Mouse (Mus musculus): ENCODE measurements around the gene Pbsn. TPM values are rescaled to one million over a fixed set of nuclear protein-coding genes. Genes with fewer than 3 reads are reported as not detected.
"Not testable (repeated sequence)": the region's sequence is repeated elsewhere in the genome, so short reads cannot be mapped to it uniquely, and the experiment has no call there.

Gene Pbsn
- polyA plus RNA-seq (2012; rRNA removed): not detected in 2 replicates

DNA sequence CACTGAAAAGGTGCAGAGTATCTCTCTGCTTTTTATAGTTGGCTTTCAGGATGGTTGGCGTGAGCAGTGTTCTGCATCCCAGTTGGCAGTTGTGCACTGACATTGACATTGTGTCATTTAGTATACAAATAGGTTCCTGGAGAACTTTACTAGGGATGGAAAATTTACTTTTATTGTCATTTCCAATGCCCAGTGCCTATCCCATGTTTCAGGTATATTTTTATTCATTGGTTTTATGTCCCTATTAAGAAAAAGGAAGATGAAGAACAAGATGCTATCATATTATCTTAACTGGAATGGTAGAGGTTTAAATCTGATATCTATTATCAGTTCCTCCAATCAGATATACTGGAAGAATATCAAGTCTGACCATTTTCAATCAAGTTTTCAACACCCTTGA lies at the start of gene Pbsn:
TSS of gene Pbsn (minus strand) at position 101 of the 400 bp plus-strand sequence.
- TF ChIP-seq CTCF (IDR thresholded peaks at IDR 0.05; ENCODE audit: control insufficient read depth, insufficient read depth, insufficient replicate concordance, low read depth, low read length): no peak
- no peak for TF ChIP-seq POLR2A (IDR thresholded peaks at IDR 0.05; ENCODE audit: control insufficient read depth, low read depth, low read length)
- Histone ChIP-seq H3K36me3 (ENCODE audit: control insufficient read depth, insufficient read depth, low read length) (no peaks in the 10 kb centered on the region), H3K4me3 (ENCODE audit: control insufficient read depth, low read depth, low read length) (no peak within 1 kb of the TSS), H3K27me3 (ENCODE audit: control insufficient read depth, insufficient read depth, low read length) (no peaks in the 10 kb centered on the region), H3K27ac (ENCODE audit: control insufficient read depth, insufficient read depth, low read depth, low read length) (no peak within 1 kb of the TSS), H3K4me1 (ENCODE audit: control insufficient read depth, insufficient read depth, low read length) (no peaks in the 10 kb centered on the region)

DNA sequence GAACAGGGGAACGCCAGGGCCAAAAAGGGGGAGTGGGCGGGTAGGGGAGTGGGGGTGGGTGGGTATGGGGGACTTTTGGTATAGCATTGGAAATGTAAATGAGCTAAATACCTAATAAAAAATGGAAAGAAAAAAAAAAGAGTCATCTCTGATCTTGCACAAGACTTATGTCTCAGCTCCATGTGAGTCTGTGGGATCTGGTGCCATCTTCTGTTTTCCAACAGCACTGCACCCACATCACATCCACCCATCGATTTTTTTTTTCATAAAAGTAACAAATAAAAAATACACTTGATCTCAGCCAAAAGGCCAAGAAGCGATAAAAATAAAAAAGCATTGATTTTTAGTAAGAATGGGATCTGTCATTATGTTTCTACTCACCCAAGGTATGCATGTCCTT lies 26.6 kb upstream of the Pbsn start:
- not testable (repeated sequence) for H3K27me3 ChIP-seq (ENCODE audit: control insufficient read depth, insufficient read depth, low read length); H3K4me1 ChIP-seq (ENCODE audit: control insufficient read depth, insufficient read depth, low read length); H3K4me3 ChIP-seq (ENCODE audit: control insufficient read depth, low read depth, low read length); H3K36me3 ChIP-seq (ENCODE audit: control insufficient read depth, insufficient read depth, low read length); H3K27ac ChIP-seq (ENCODE audit: control insufficient read depth, insufficient read depth, low read depth, low read length)

DNA sequence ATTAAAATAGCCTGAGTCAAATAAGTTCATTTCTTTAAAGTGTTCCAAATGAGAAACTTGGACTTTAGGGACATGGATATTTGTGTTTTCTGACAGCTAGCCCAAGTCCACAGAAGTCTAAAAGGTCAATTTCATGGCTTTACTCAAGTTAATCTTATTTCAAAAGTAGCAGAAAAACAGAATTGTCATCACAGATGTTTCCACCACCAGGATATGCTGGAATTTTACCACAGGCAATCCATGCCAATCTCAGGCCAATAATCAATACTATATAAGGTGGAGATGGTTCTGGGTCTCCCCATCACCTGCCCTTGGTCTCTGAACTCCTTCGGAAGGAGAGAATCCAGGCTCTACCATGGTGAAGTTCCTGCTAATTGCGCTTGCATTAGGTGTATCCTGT lies 11.0 kb upstream of the Pbsn start, which contains the start of gene Gm14744:
TSS of gene Gm14744 (plus strand) at position 301 of the 400 bp plus-strand sequence.
- not testable (repeated sequence) for H3K27me3 ChIP-seq (ENCODE audit: control insufficient read depth, insufficient read depth, low read length); H3K27ac ChIP-seq (ENCODE audit: control insufficient read depth, insufficient read depth, low read depth, low read length); H3K36me3 ChIP-seq (ENCODE audit: control insufficient read depth, insufficient read depth, low read length); H3K4me1 ChIP-seq (ENCODE audit: control insufficient read depth, insufficient read depth, low read length); H3K4me3 ChIP-seq (ENCODE audit: control insufficient read depth, low read depth, low read length)

DNA sequence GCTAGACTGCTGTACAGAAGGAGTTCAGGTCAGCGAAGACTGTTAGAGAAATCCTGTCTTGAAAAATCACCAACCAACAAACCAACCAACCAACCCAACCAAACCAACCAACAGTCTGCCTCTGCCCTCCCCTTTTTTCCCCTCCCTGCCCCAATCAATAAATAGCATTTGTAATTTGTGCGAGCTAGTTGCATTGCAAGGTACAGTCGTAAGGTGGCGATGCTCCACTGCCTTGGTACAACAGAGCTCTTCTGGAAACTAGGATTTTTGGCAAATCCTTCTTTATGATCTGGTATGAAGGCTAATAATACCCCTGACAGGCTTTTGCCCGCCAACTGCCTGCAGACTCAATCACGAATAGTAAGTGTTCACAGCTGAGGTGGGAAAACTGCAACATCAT lies 41.4 kb downstream of the Pbsn start:
- H3K4me1 ChIP-seq (ENCODE audit: control insufficient read depth, insufficient read depth, low read length): no peaks in the 10 kb centered on the region

GRCm38 (mm10) chrX:77810608-77811206 lies 42.7 kb downstream of the Pbsn start:
- TF ChIP-seq CTCF (IDR thresholded peaks at IDR 0.05; ENCODE audit: control insufficient read depth, insufficient read depth, insufficient replicate concordance, low read depth, low read length) (peak; percentile 57; the same call in 1 of the 2 replicates), POLR2A (IDR thresholded peaks at IDR 0.05; ENCODE audit: control insufficient read depth, low read depth, low read length) (no peak)
- Histone ChIP-seq H3K4me1 (ENCODE audit: control insufficient read depth, insufficient read depth, low read length) (no peaks in the 10 kb centered on the region), H3K4me3 (ENCODE audit: control insufficient read depth, low read depth, low read length) (peak overlapping the region; percentile 76)

More for the DNA sequence above, 41.4 kb downstream of the Pbsn start:
- TF ChIP-seq CTCF (IDR thresholded peaks at IDR 0.05; ENCODE audit: control insufficient read depth, insufficient read depth, insufficient replicate concordance, low read depth, low read length): no peak
- no peak for TF ChIP-seq POLR2A (IDR thresholded peaks at IDR 0.05; ENCODE audit: control insufficient read depth, low read depth, low read length)
- Histone ChIP-seq H3K27me3 (ENCODE audit: control insufficient read depth, insufficient read depth, low read length) (no peaks in the 10 kb centered on the region), H3K36me3 (ENCODE audit: control insufficient read depth, insufficient read depth, low read length) (no peaks in the 10 kb centered on the region), H3K27ac (ENCODE audit: control insufficient read depth, insufficient read depth, low read depth, low read length) (no peak overlapping the region), H3K4me3 (ENCODE audit: control insufficient read depth, low read depth, low read length) (no peak overlapping the region)

DNA sequence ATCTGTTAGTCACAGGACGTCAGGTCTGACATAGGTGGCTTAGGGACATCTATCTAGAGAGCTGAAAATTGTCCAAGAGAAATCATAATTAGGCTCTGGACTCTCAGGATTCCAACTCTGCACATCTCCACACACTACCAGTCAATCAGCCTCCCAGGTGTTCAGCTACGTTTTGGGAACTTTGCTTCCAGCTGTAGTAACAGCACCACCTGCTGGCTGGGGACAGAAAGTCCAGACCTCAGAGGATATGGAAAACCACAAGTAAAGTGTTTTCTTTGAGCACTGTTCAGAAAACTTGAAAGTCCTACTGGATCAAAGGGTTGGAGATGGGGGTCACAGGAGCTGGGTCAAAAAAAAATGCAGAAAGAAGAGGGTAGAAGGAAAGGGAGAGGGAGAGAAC lies 44.8 kb downstream of the Pbsn start:
- Histone ChIP-seq H3K27ac (ENCODE audit: control insufficient read depth, insufficient read depth, low read depth, low read length) (no peak overlapping the region), H3K4me3 (ENCODE audit: control insufficient read depth, low read depth, low read length) (no peak overlapping the region), H3K4me1 (ENCODE audit: control insufficient read depth, insufficient read depth, low read length) (no peaks in the 10 kb centered on the region), H3K27me3 (ENCODE audit: control insufficient read depth, insufficient read depth, low read length) (no peaks in the 10 kb centered on the region), H3K36me3 (ENCODE audit: control insufficient read depth, insufficient read depth, low read length) (no peaks in the 10 kb centered on the region)
- TF ChIP-seq CTCF (IDR thresholded peaks at IDR 0.05; ENCODE audit: control insufficient read depth, insufficient read depth, insufficient replicate concordance, low read depth, low read length) (peak; percentile 21; the same call in 1 of the 2 replicates), POLR2A (IDR thresholded peaks at IDR 0.05; ENCODE audit: control insufficient read depth, low read depth, low read length) (no peak)

More at GRCm38 (mm10) chrX:77810608-77811206, 42.7 kb downstream of the Pbsn start:
- no peaks in the 10 kb centered on the region for H3K36me3 ChIP-seq (ENCODE audit: control insufficient read depth, insufficient read depth, low read length)
- no peaks in the 10 kb centered on the region for H3K27me3 ChIP-seq (ENCODE audit: control insufficient read depth, insufficient read depth, low read length)
- H3K27ac ChIP-seq (ENCODE audit: control insufficient read depth, insufficient read depth, low read depth, low read length): peak overlapping the region; percentile 80

- no peaks in the 10 kb centered on the region for H3K4me1 ChIP-seq (ENCODE audit: control insufficient read depth, insufficient read depth, low read length)
- TF ChIP-seq CTCF (IDR thresholded peaks at IDR 0.05; ENCODE audit: control insufficient read depth, insufficient read depth, insufficient replicate concordance, low read depth, low read length) (no peak), POLR2A (IDR thresholded peaks at IDR 0.05; ENCODE audit: control insufficient read depth, low read depth, low read length) (no peak)
- no peak overlapping the region for H3K4me3 ChIP-seq (ENCODE audit: control insufficient read depth, low read depth, low read length)
- no peaks in the 10 kb centered on the region for H3K36me3 ChIP-seq (ENCODE audit: control insufficient read depth, insufficient read depth, low read length)
- H3K27me3 ChIP-seq (ENCODE audit: control insufficient read depth, insufficient read depth, low read length): no peaks in the 10 kb centered on the region
- no peak overlapping the region for H3K27ac ChIP-seq (ENCODE audit: control insufficient read depth, insufficient read depth, low read depth, low read length)
Observed at GRCm38 (mm10) chrX:77802293-77802692, 51.1 kb downstream of the Pbsn start.

GRCm38 (mm10) chrX:77801543-77801942 lies 51.9 kb downstream of the Pbsn start:
- no peak overlapping the region for H3K27ac ChIP-seq (ENCODE audit: control insufficient read depth, insufficient read depth, low read depth, low read length)
- no peak overlapping the region for H3K4me3 ChIP-seq (ENCODE audit: control insufficient read depth, low read depth, low read length)
- H3K36me3 ChIP-seq (ENCODE audit: control insufficient read depth, insufficient read depth, low read length): no peaks in the 10 kb centered on the region
- H3K27me3 ChIP-seq (ENCODE audit: control insufficient read depth, insufficient read depth, low read length): no peaks in the 10 kb centered on the region
- H3K4me1 ChIP-seq (ENCODE audit: control insufficient read depth, insufficient read depth, low read length): no peaks in the 10 kb centered on the region; the same call in 1 of the 2 replicates
- TF ChIP-seq CTCF (IDR thresholded peaks at IDR 0.05; ENCODE audit: control insufficient read depth, insufficient read depth, insufficient replicate concordance, low read depth, low read length): no peak
- no peak for TF ChIP-seq POLR2A (IDR thresholded peaks at IDR 0.05; ENCODE audit: control insufficient read depth, low read depth, low read length)

Data from testis, adult 2 months (tissue).